Mouse (Mus musculus): ENCODE measurements at regions not wholly inside any gene's neighbourhood (a gene's known extent, or its start where the extent isn't known, plus 50 kb on each side); places are given as distances from the start of the nearest gene placed in this dataset.

DNA sequence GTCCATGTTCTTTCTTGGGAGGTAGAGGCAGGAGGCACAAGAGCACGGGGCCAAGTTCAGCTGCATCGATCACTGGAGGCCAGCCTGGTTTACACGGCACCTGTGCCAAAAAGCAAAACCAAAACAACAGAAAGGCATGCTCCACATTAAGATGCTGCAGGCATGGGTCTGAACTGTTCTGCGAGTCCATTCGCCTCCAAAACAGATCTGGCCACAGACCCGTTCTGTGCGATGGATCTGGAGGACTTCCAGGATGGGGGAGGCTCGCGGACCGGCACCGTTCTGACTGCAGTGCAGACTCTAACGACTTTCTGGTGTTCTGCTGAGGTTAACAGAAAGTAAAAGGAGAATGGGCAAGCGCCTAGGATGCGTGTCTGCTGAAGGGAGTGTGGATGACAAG is 52.3 kb downstream of the A230072I06Rik start:
- no peak for TF ChIP-seq FLI1 (IDR thresholded peaks at IDR 0.05; ENCODE audit: low read length)
- TF ChIP-seq GATA1 (IDR thresholded peaks at IDR 0.05; ENCODE audit: borderline replicate concordance, low read length) = no peak
